Mouse (Mus musculus) lung, postnatal 10 days (tissue): ENCODE results near the gene Rft1.
A peak's percentile ranks its signal among the peaks of the same experiment; 100 is the strongest.

Experiments used
- DNase-seq: peaks from one replicate; pipeline ENCODE4 v3.0.0; 2021

Gene Rft1

DNA sequence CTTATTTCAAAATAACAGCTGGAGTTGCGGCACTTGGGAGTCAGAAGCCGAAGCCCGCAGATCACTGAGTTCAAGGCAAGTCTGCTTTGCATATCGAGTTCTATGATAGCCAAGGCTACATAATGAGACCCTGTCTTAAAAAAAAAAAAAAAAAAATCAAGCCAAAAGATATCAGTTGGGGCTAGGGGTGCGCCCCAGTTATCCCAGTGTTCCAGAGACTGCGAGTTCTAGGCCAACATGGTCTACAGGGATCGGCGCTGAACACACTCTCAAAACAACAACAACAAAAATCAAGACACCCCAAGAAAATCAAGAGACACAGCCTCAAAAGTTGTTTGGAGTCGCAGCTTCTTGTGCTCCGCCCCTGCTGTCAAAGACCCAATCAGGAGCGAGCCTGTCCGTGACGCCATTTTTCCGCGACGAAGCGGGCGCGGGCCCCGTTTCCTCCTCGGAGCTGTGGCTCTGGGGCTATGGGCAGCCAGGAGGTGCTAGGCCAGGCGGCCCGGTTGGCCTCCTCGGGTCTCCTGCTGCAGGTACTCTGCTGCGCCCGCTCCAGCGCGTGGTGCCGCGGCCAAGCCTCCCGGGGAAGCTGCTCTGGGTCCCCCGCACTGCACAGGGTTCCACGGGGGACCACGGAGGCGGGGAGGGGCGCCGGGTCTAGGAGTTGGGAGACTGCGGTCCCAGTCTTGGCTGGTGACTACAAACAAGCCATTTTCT lies at the start of gene Rft1:
Gene Rft1, plus strand, starts transcription at position 418 of the 717 bp plus-strand sequence.
- peak; percentile 99 for DNase-seq

- no peak for DNase-seq
Measured at GRCm38 (mm10) chr14:30606817-30607216, 47.3 kb upstream of the Rft1 start.

- no peak for DNase-seq
Measured at GRCm38 (mm10) chr14:30607696-30608095, 46.5 kb upstream of the Rft1 start.

DNA sequence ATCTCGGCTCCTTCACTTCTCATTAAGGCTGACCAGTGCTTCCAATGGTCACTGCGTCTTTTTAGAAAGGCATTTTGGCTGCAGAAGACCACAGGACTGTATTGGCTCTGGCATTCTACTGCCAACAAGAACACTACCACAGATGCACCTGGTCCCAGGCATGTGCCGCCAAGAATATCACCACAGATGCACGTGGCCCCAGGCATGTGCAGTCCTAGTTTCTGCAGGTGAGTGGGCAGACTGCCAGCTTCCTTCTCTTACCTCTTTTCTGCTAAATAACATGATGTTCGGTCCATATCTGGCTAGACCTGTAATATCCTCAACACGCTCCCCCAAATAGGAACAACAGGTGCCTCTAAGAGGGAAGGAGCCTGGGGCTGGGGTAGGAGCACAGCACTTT lies 46.0 kb upstream of the Rft1 start:
- no peak for DNase-seq

DNA sequence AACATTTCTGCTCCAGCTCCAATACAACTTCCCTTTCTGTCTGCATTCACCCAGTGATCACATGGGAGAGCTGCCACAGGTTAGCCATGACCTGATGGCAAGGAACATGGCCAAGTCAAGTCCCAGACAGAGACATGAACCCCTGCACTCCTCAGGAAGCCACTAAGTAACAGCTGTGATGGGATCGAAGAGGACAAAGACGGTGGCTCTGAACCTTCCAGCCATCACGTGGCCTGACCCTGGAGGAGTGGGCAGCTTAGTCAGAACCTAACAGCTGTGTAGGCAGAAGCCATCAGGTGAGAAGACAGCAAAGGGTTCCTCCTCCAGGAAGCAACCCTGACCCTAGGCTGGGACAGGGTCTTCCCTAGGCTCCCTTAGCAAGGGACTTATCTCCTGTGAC lies 44.7 kb upstream of the Rft1 start:
- DNase-seq, result no peak

DNA sequence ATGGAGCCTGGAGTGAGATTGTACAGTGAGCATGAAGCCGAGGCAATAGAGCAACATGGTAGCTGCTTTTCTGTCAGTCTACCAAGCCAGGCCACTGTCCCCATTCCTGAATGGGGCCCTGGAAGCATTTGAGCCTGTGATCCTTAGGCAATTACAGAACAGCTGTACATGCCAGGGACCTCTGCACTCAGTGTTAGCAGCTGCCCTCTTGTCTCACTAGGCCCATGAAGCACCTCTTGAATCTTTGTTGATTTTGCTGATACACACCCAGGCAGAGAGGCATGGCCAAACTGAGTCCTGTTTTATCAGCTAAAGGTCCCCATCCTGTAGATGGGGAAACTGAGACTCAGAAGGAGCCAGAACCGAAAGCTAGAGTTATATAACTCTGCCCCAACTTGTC lies 43.9 kb upstream of the Rft1 start:
- DNase-seq, result no peak

DNA sequence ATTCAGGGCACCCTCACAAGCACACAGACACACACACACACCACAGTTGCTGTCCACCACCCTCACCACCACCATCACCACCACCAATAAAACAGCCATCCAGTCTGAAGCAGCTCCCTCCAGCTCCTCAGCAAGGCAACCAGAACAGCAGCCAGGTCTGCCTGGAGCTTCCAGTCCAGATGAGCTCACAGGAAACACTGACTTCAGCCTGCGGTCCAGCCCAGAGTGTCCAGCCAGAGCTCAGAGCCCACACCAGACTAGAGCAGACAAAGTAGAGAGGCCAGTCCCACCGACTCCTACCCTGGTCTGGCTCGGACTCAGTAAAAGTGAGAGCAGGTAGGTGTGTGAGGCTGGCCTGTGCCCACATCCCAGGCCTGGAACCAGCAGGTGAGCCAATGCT lies 43.2 kb upstream of the Rft1 start:
- DNase-seq, result no peak

GRCm38 (mm10) chr14:30612523-30612922 lies 41.6 kb upstream of the Rft1 start:
- peak; percentile 89 for DNase-seq

DNA sequence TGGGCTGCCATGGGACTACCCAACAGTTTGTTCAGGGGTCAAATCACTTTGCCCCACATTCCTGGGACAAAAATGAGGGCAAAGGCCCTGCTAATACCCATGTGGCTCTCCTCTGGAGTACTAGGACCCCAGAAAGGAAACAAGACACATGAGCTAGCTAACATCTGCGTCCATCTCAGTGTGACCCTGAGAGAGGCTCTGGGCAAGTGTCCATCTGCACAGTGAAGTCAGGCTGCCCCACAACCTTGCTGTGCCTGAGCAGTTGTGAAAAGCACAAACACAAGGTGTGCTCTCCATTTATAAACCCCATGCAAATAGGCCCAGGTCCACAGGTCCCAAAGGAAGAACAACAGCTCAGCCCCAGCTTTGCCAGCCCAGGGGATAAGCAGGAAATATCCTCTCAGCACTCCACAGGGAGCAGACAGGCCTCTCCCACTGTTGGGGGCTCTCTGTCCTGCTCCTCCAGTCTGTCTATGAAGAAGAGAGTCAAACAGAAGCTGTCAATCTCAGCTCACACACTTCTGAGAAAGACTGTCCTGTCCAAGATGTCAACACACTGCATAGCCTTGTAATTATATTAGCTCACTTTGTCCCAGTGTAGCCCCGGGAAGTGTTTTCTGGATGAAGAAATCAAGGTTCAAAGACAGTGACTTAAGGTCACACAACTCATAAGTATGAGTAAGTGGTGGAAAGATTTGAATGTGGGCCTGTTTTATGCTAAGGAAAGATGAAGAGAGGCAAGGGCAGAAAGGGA lies 41.0 kb upstream of the Rft1 start:
- DNase-seq, result no peak

DNA sequence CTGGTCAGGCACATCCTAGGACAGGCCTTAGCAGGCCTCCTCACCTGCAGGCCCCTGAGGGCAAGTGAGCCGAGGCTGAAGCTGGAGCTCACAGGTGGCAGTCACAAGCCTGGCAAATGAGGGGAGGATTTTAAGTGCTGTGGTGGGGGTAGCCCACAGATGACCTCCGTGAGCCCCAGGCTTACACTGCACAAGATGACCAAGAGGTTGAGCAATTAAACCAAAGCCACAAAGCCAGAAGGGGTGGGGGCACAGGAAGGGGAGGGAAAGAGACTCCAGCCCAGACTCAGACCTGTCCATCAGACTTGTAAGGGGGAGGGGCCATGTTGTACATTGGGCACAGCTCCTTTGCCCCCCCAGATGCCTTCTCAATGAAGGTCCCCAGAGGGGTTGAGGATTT lies 37.4 kb upstream of the Rft1 start:
- no peak for DNase-seq

DNA sequence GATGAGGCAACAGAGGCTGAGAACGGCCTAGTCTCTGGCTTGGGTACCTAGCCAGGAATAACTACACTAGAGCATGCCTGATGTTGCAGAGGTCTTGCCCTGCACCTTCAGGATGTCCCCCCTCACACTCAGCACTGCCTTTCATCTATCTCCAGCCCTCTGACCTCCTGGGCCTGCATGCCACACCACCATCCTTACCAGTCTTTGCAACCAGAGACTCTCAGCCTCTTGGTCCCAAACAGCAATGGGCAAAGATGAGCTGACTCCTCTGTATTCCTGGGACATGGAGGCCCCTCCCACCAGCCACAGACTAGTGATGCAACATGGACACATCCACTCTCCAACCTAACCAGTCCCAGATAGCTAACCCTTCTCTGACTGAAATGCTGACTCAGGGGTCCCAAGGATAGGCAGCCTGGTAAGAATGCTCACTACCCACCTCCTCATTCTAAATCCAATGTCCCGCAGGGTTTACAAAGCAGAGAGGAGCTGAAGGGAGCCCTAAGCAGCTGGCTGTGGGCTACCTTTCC lies 35.3 kb upstream of the Rft1 start:
- no peak for DNase-seq

DNA sequence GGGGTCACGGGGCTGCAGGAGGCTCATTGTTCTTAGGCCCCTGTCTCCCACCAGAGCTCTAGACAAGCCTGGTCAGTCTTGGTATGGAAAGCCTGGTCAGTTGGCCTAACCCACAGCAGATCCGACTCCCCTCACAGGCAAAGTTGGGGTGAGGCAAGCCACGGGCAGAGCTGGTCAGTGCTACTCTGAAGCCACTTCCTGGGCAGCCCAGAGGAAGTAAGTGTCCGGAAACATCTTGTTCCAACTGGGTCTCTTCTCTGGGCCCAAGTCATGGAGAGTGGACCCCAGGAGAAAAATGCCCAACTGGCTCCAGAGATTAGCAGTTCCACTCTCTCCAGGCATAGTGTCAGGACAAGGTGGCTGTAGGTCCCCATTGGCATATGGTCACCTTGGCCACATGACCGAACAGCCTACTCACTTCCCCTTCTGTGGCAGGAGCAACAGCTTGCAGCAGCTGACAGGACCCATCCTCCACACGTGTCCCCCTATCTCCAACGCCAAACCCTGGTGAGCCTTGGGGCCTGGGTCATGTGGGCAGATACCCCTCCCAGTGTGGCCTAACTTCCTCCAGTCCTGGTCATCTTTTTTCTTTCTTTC lies 34.1 kb upstream of the Rft1 start:
- no peak for DNase-seq

GRCm38 (mm10) chr14:30622130-30622529 lies 32.0 kb upstream of the Rft1 start:
- peak; percentile 48 for DNase-seq

DNA sequence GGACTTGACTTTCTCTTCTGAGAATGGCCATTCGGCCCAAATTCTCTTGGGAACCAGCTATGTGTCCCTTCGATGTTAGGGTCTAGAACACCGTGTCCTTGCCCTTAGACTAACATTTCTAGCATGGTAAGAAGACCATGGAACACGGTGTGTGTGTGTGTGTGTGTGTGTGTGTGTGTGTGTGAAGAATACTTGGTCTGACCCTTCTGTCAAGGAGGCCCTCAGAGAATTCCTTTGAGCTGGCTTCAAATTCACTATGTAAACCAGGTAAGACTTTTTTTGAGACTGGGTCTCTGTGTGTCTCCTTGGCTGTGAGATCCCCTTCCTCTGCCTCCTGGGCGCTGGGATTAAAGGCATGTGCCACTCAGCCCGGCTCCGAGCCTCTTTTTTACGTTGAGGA lies 31.6 kb upstream of the Rft1 start:
- no peak for DNase-seq

DNA sequence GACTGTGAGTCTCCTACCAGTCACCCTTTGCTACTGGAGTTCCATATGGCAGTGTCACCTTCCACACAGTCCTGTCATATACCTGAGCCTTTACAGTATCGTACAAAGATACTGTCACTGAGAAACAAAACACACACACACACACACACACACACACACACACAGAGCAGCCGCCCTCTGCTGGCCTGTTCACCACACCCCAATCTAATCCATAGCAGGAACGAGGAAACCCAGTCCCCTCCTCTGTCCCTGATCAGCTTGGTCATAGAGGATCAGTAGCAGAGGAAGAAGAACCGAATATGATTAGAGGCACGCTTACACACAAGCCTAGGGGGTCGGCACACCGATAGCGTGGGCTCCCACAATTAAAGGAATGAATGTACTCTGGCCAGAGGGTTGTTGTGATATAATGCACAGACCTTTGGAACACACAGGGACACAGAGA lies 29.9 kb upstream of the Rft1 start:
- DNase-seq, result peak; percentile 50

- DNase-seq, result peak; percentile 77
Measured at GRCm38 (mm10) chr14:30625131-30625807, 28.9 kb upstream of the Rft1 start.

GRCm38 (mm10) chr14:30625856-30626726 lies 28.1 kb upstream of the Rft1 start, which contains the start of gene Prkcd:
Gene Prkcd (minus strand): TSS chr14:30626210.
- DNase-seq, result peak; percentile 92

GRCm38 (mm10) chr14:30626756-30627742 lies 27.1 kb upstream of the Rft1 start:
- no peak for DNase-seq

GRCm38 (mm10) chr14:30628235-30628634 lies 25.9 kb upstream of the Rft1 start:
- no peak for DNase-seq

- no peak for DNase-seq
Measured at GRCm38 (mm10) chr14:30629839-30630238, 24.3 kb upstream of the Rft1 start.
